ENCODE assay signal across 20 mouse cellular contexts in the genomic region with DNA sequence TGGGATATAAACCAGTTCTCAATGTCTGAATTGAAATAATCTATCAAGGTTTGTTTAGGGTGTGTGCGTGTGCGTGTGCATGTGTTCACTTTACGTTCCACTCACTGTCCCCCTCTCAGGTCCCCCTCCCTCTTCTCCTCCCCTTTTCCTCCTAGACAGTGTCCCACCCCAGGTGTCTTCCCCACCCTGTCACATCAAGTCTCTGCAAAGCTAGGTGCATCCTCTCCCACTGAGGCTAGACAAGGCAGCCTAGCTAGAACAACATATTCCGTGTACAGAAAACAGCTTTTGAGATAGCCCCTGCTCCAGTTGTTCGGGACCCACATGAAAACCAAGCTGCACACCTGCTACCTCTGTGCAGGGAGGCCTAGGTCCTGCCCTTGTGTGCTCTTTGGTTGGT.
DNase-seq lines count a peak whose midpoint lies in the region; ATAC-seq and TF ChIP-seq lines count a peak whose summit lies in the region.
"Had no signal": no experiment of that assay in that cellular context is flagged by ENCODE, and none has a peak within 500 bp of the region (broad histone marks: within the 10 kb centered on the region; RNA-seq: fewer than 3 reads in every experiment).

No protein-coding gene starts in this region.

- no peak for TF ChIP-seq POLR2A in cerebellum, adult 2 months (IDR thresholded peaks at IDR 0.05; ENCODE audit: borderline replicate concordance, insufficient read depth, low read length)

- no peaks in the 10 kb centered on the region for H3K27me3 ChIP-seq in cerebellum, adult 2 months (ENCODE audit: control insufficient read depth, insufficient read depth, low read length)
- H3K27me3 ChIP-seq in heart, embryonic 16.5 days (ENCODE audit: control insufficient read depth, insufficient read depth, low read length): no peaks in the 10 kb centered on the region
- no peaks in the 10 kb centered on the region for H3K27me3 ChIP-seq in heart, embryonic 11.5 days (ENCODE audit: control insufficient read depth, insufficient read depth, low read length)
- H3K27me3 ChIP-seq: CH12.LX; embryonic facial prominence, embryonic 12.5 days; forebrain, embryonic 12.5 days; Patski had no signal

- H3K4me2 ChIP-seq in heart, embryonic 16.5 days (ENCODE audit: low read depth, low read length): no peak overlapping the region
- no peak overlapping the region for H3K4me2 ChIP-seq in heart, embryonic 11.5 days
- H3K4me2 ChIP-seq: embryonic facial prominence, embryonic 12.5 days; forebrain, embryonic 12.5 days had no signal

- no peaks in the 10 kb centered on the region for H3K9me3 ChIP-seq in heart, embryonic 16.5 days (replicated peaks; ENCODE audit: control insufficient read depth, low read length)
- H3K9me3 ChIP-seq in heart, embryonic 11.5 days (replicated peaks; ENCODE audit: control insufficient read depth, low read length): no peaks in the 10 kb centered on the region
- H3K9me3 ChIP-seq: embryonic facial prominence, embryonic 10.5 days; embryonic facial prominence, embryonic 12.5 days; forebrain, embryonic 12.5 days; G1E had no signal

- no peak for ATAC-seq in cerebellum, adult (ENCODE audit: insufficient number of reproducible peaks, low FRiP score, low TSS enrichment)
- ATAC-seq in heart, embryonic 16.5 days (replicated peaks; ENCODE audit: extremely low read depth, insufficient read depth, low FRiP score): peak; percentile 45; the same call in 1 of the 2 replicates
- ATAC-seq in heart, embryonic 11.5 days (replicated peaks; ENCODE audit: insufficient number of reproducible peaks, low FRiP score, low TSS enrichment): no peak
- ATAC-seq: activated CD4-positive, CD25-positive, alpha-beta regulatory T cell, adult 4 months; CD4-positive, CD25-positive, alpha-beta regulatory T cell, adult 4 months; forebrain, embryonic 14.5 days; forebrain, postnatal 0 days; Patski had no signal

- no peak for DNase-seq in cerebellum, adult 2 months
- peak; percentile 56 for DNase-seq in thymus, postnatal 0 days (ENCODE audit: low spot score)
- DNase-seq in thymus, postnatal 25 days: no peak
- DNase-seq: adrenal gland, adult 8-10 months; adrenal gland, postnatal 14 days; adrenal gland, postnatal 36 days; B cell, adult 2 months; forebrain, postnatal 0 days had no signal

- peaks cover 25% of the 10 kb centered on the region for H3K36me3 ChIP-seq in heart, embryonic 16.5 days (ENCODE audit: control insufficient read depth, insufficient read depth)
- H3K36me3 ChIP-seq in heart, embryonic 11.5 days (ENCODE audit: control insufficient read depth, insufficient read depth, low read length): peaks cover 10% of the 10 kb centered on the region

- no peak overlapping the region for H3K9ac ChIP-seq in heart, embryonic 16.5 days (ENCODE audit: low read length)
- H3K9ac ChIP-seq in heart, embryonic 11.5 days (ENCODE audit: low read depth, low read length): no peak overlapping the region
- H3K9ac ChIP-seq: embryonic facial prominence, embryonic 12.5 days; forebrain, embryonic 12.5 days; forebrain, postnatal 0 days had no signal

- no peak for TF ChIP-seq CTCF in cerebellum, adult 2 months (IDR thresholded peaks at IDR 0.05; ENCODE audit: borderline replicate concordance, insufficient read depth, low read depth, low read length)

- no peak overlapping the region for H3K4me3 ChIP-seq in cerebellum, adult 2 months (replicated peaks; ENCODE audit: insufficient read depth, low read depth, low read length)
- H3K4me3 ChIP-seq in heart, embryonic 16.5 days (ENCODE audit: low read length): no peak overlapping the region
- H3K4me3 ChIP-seq in heart, embryonic 11.5 days (ENCODE audit: low read depth, low read length): no peak overlapping the region
- H3K4me3 ChIP-seq: embryonic facial prominence, embryonic 10.5 days; embryonic facial prominence, embryonic 12.5 days; forebrain, embryonic 12.5 days had no signal

- 90% methylated on average over 5 of the region's 5 CpGs for WGBS in cerebellum, adult 2 months
- WGBS in heart, embryonic 16.5 days: 78% methylated on average over 5 of the region's 5 CpGs
- WGBS in heart, embryonic 11.5 days (ENCODE audit: insufficient replicate concordance): 85% methylated on average over 5 of the region's 5 CpGs

- H3K27ac ChIP-seq in cerebellum, adult 2 months (ENCODE audit: insufficient read depth, low read length): peak overlapping the region; percentile 52; the same call in 1 of the 2 replicates
- H3K27ac ChIP-seq in heart, embryonic 16.5 days (ENCODE audit: low read length): no peak overlapping the region
- H3K27ac ChIP-seq in heart, embryonic 11.5 days (ENCODE audit: low read depth, low read length): no peak overlapping the region
- H3K27ac ChIP-seq: embryonic facial prominence, embryonic 10.5 days; embryonic facial prominence, embryonic 12.5 days; forebrain, embryonic 12.5 days had no signal

- peaks cover 30% of the 10 kb centered on the region for H3K4me1 ChIP-seq in cerebellum, adult 2 months (ENCODE audit: control insufficient read depth, insufficient read depth, low read length)
- H3K4me1 ChIP-seq in heart, embryonic 16.5 days (ENCODE audit: control insufficient read depth, insufficient read depth, low read length): no peaks in the 10 kb centered on the region
- H3K4me1 ChIP-seq in heart, embryonic 11.5 days (ENCODE audit: control insufficient read depth, insufficient read depth, low read length): no peaks in the 10 kb centered on the region
- H3K4me1 ChIP-seq: embryonic facial prominence, embryonic 10.5 days; embryonic facial prominence, embryonic 12.5 days; forebrain, embryonic 12.5 days had no signal
